Mouse (Mus musculus) activated CD4-positive, CD25-positive, alpha-beta regulatory T cell (primary cell): Measurements from ENCODE around the gene Rhox3e. TPM values are rescaled to one million over a fixed set of nuclear protein-coding genes. Genes with fewer than 3 reads are reported as not detected.

Experiments
- polyA plus RNA-seq, 2 experiments: library from polyadenylated mRNA; unstranded; fragments of 100-300 nt; shearing (Covaris generic); gene quantifications; one replicate each; pipeline ENCODE4 v1.2.1; 2017

The Rhox3e gene
- polyA plus RNA-seq = not detected

GRCm38 (mm10) chrX:37541719-37542118 is at the start of gene Rhox3e:
Gene Rhox3e (plus strand): TSS chrX:37542019.

GRCm38 (mm10) chrX:37514059-37514458 is 27.8 kb upstream of the Rhox3e start, which contains the start of gene Rhox4d:
Gene Rhox4d (plus strand): TSS chrX:37514359.

GRCm38 (mm10) chrX:37530152-37530551 is 11.7 kb upstream of the Rhox3e start, which contains the start of gene Rhox2e:
Gene Rhox2e (plus strand): TSS chrX:37530452.

GRCm38 (mm10) chrX:37557112-37557511 is 15.3 kb downstream of the Rhox3e start, which contains the start of gene Rhox4e:
Gene Rhox4e (plus strand): TSS chrX:37557412.

GRCm38 (mm10) chrX:37571105-37571504 is 29.3 kb downstream of the Rhox3e start, which contains the start of gene Rhox2f:
Gene Rhox2f (plus strand): TSS chrX:37571405.

GRCm38 (mm10) chrX:37580692-37581091 is 38.9 kb downstream of the Rhox3e start, which contains the start of gene Rhox3f:
Gene Rhox3f (plus strand): TSS chrX:37580992.

Other genes with a start within 250 kb of the Rhox3e start
- gene Rhox3a2, start 162.0 kb upstream of the Rhox3e start, polyA plus RNA-seq = not detected
- gene Rhox4a2, start 151.2 kb upstream of the Rhox3e start, polyA plus RNA-seq = under 1 TPM in 1 of 2 experiments, not detected in 1; 0.61 TPM
- gene Rhox2b, start 130.0 kb upstream of the Rhox3e start, polyA plus RNA-seq = not detected
- under 1 TPM in 1 of 2 experiments, not detected in 1; 0.55 TPM for gene Rhox4b, start 109.5 kb upstream of the Rhox3e start, polyA plus RNA-seq
- gene Rhox2c, start 88.3 kb upstream of the Rhox3e start, polyA plus RNA-seq = not detected
- not detected for gene Rhox3c, start 83.4 kb upstream of the Rhox3e start, polyA plus RNA-seq
- not detected for gene Rhox4c, start 61.7 kb upstream of the Rhox3e start, polyA plus RNA-seq
- gene Rhox2d, start 48.6 kb upstream of the Rhox3e start, polyA plus RNA-seq = not detected
- gene Rhox4d, start 27.7 kb upstream of the Rhox3e start, polyA plus RNA-seq = under 1 TPM in 1 of 2 experiments, not detected in 1; 0.25 TPM
- gene Rhox2e, start 11.6 kb upstream of the Rhox3e start, polyA plus RNA-seq = not detected
- under 1 TPM in 1 of 2 experiments, not detected in 1; 0.57 TPM for gene Rhox4e, start 15.4 kb downstream of the Rhox3e start, polyA plus RNA-seq
- not detected for gene Rhox2f, start 29.4 kb downstream of the Rhox3e start, polyA plus RNA-seq
- gene Rhox3f, start 39.0 kb downstream of the Rhox3e start, polyA plus RNA-seq = not detected
- gene Rhox4f, start 65.7 kb downstream of the Rhox3e start, polyA plus RNA-seq = not detected
- not detected for gene Rhox3g, start 86.6 kb downstream of the Rhox3e start, polyA plus RNA-seq
- gene Rhox2g, start 101.5 kb downstream of the Rhox3e start, polyA plus RNA-seq = not detected
- gene Rhox4g, start 109.3 kb downstream of the Rhox3e start, polyA plus RNA-seq = under 1 TPM in 1 of 2 experiments, not detected in 1; 0.31 TPM
- not detected for gene Rhox3h, start 126.7 kb downstream of the Rhox3e start, polyA plus RNA-seq
- not detected for gene Rhox2h, start 131.3 kb downstream of the Rhox3e start, polyA plus RNA-seq